Mouse (Mus musculus): ENCODE data around the gene Rassf1.

DNA sequence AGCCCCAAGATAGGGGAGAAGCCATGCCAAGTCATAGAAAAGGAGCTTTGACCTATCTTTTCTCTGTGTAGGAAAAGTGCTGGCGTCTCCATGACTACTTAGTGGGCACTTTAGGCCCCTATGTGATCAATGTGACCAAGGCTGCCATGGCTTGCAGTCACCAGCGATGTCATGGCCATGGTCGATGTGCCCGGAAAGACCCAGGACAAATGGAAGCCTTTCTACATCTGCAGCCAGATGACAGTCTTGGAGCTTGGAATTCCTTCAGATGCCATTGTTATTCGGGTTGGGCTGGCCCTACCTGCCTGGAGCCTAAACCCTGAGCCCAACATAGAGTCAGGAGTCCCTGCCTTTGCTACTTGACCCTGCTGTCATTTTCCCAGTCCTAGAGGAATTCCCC lies 35.1 kb downstream of the Rassf1 start:
- TF ChIP-seq POLR2A (IDR thresholded peaks at IDR 0.05; ENCODE audit: insufficient read depth, low read depth, low read length) = no peak
- TF ChIP-seq CTCF (IDR thresholded peaks at IDR 0.05; ENCODE audit: insufficient read depth, low read depth, low read length) = no peak

Measured in olfactory bulb, adult 2 months (tissue).